Mouse (Mus musculus) embryonic facial prominence, embryonic 11.5 days (tissue): ENCODE results near the gene Lsmem1. TPM values are rescaled to one million over a fixed set of nuclear protein-coding genes. Genes with fewer than 3 reads are reported as not detected.

Experiments
- ATAC-seq: fragments of 200-750 bp; cut with Nextera tagmentation; replicated peaks from 2 replicates; pipeline ENCODE4 v1.8.0; 2017; ENCODE audit warnings: low read depth; ENCODE audit not compliant: insufficient number of reproducible peaks, low FRiP score, low TSS enrichment
- DNase-seq: peaks from one replicate; pipeline ENCODE4 v3.0.0-alpha.2; 2015; ENCODE audit warnings: low spot score
- H3K27ac ChIP-seq: fragments of 300-500 bp; sonication (generic); replicated peaks from 2 replicates; pipeline ENCODE4 v1.5.1; 2014; ENCODE audit warnings: mild to moderate bottlenecking, low read depth, low read length, control low read depth
- H3K27me3 ChIP-seq: fragments of 300-500 bp; sonication (generic); 2 replicates; pipeline ENCODE4 v1.6.1; 2014; ENCODE audit warnings: mild to moderate bottlenecking, low read length, moderate library complexity, mixed read lengths; ENCODE audit not compliant: control insufficient read depth, insufficient read depth
- H3K36me3 ChIP-seq: fragments of 300-500 bp; sonication (generic); replicated peaks from 2 replicates; pipeline ENCODE4 v1.6.1; 2014; ENCODE audit warnings: low read depth, mild to moderate bottlenecking, low read length, moderate library complexity, mixed read lengths; ENCODE audit not compliant: control insufficient read depth, insufficient read depth
- H3K4me1 ChIP-seq: fragments of 300-500 bp; sonication (generic); 2 replicates; pipeline ENCODE4 v1.6.1; 2014; ENCODE audit warnings: low read length, mixed read lengths; ENCODE audit not compliant: control insufficient read depth, insufficient read depth
- H3K4me2 ChIP-seq: fragments of 300-500 bp; sonication (generic); 2 replicates; pipeline ENCODE4 v1.6.1; 2014; ENCODE audit warnings: low read depth, mild to moderate bottlenecking, control low read depth, low read length, moderate library complexity
- H3K4me3 ChIP-seq: fragments of 300-500 bp; sonication (generic); 2 replicates; pipeline ENCODE4 v1.5.1; 2014; ENCODE audit warnings: low read depth, low read length, control low read depth
- H3K9ac ChIP-seq: fragments of 300-500 bp; sonication (generic); replicated peaks from 2 replicates; pipeline ENCODE4 v1.6.1; 2014; ENCODE audit warnings: mild to moderate bottlenecking, control low read depth, low read length
- H3K9me3 ChIP-seq: fragments of 300-500 bp; sonication (generic); replicated peaks from 2 replicates; pipeline ENCODE4 v1.6.1; 2016; ENCODE audit warnings: mild to moderate bottlenecking, low read length, inconsistent platforms, mixed read lengths; ENCODE audit not compliant: control insufficient read depth
- WGBS: fragments of 180-500 bp; shearing (Covaris S2); extraction: QIAGEN DNeasy Blood & Tissue Kit; methylation state at CpG from one replicate; pipeline ENCODE4 v1.1.7; 2014; 5-methylcytosine and 5-hydroxymethylcytosine counted together
- polyA plus RNA-seq: library from polyadenylated mRNA; unstranded; fragments of >200 nt; fragmentation: Nextera tagmentation; extraction: Ambion mirVana; gene quantifications from 2 replicates; pipeline ENCODE4 v1.2.1, GENCODE M21; 2014

Lsmem1 gene
- polyA plus RNA-seq, 1 experiment from 2014 or later: 0.20 TPM

- Histone ChIP-seq H3K4me1 (no peaks in the 10 kb centered on the region), H3K4me2 (peak overlapping the region; percentile 62; the same call in 1 of the 2 replicates), H3K4me3 (peak overlapping the region; percentile 96), H3K9me3 (no peaks in the 10 kb centered on the region), H3K27ac (no peak overlapping the region), H3K27me3 (no peaks in the 10 kb centered on the region), H3K36me3 (no peaks in the 10 kb centered on the region), H3K9ac (no peak overlapping the region)
- DNase-seq: no peak
- ATAC-seq: no peak
- 32% methylated on average over 3 of the region's 3 CpGs for WGBS
Observed at GRCm38 (mm10) chr12:40220896-40221295, 21.6 kb upstream of the Lsmem1 start.

GRCm38 (mm10) chr12:40220001-40220570, 20.8 kb upstream of the Lsmem1 start:
- no peak for DNase-seq
- no peak overlapping the region for H3K27ac ChIP-seq
- H3K36me3 ChIP-seq: no peaks in the 10 kb centered on the region
- no peaks in the 10 kb centered on the region for H3K27me3 ChIP-seq
- ATAC-seq: no peak
- WGBS: 54% methylated on average over 3 of the region's 3 CpGs
- peak overlapping the region; percentile 18; the same call in 1 of the 2 replicates for H3K4me3 ChIP-seq
- H3K4me2 ChIP-seq: peak overlapping the region; percentile 36; the same call in 1 of the 2 replicates
- no peaks in the 10 kb centered on the region for H3K4me1 ChIP-seq
- H3K9me3 ChIP-seq: no peaks in the 10 kb centered on the region
- peak overlapping the region; percentile 18; the same call in 1 of the 2 replicates for H3K9ac ChIP-seq

- no peak for ATAC-seq
- no peak overlapping the region for H3K4me3 ChIP-seq
- DNase-seq: no peak
- no peak overlapping the region for H3K27ac ChIP-seq
- no peak overlapping the region for H3K4me2 ChIP-seq
- no peaks in the 10 kb centered on the region for H3K4me1 ChIP-seq
- H3K27me3 ChIP-seq: no peaks in the 10 kb centered on the region
- H3K9me3 ChIP-seq: no peaks in the 10 kb centered on the region
- H3K36me3 ChIP-seq: peaks cover under 1% of the 10 kb centered on the region; the same call in 1 of the 2 replicates
- H3K9ac ChIP-seq: no peak overlapping the region
- WGBS: 76% methylated on average over 2 of the region's 2 CpGs
Observed at GRCm38 (mm10) chr12:40218430-40218945, 19.2 kb upstream of the Lsmem1 start.

GRCm38 (mm10) chr12:40217776-40218175, 18.5 kb upstream of the Lsmem1 start:
- H3K4me2 ChIP-seq: no peak overlapping the region
- H3K27me3 ChIP-seq: no peaks in the 10 kb centered on the region
- H3K36me3 ChIP-seq: peaks cover 5% of the 10 kb centered on the region
- no peak overlapping the region for H3K27ac ChIP-seq
- H3K4me3 ChIP-seq: no peak overlapping the region
- no peak overlapping the region for H3K9ac ChIP-seq
- DNase-seq (no peak), ATAC-seq (no peak)
- no peaks in the 10 kb centered on the region for H3K9me3 ChIP-seq
- H3K4me1 ChIP-seq: no peaks in the 10 kb centered on the region
- 81% methylated on average over 2 of the region's 2 CpGs for WGBS

GRCm38 (mm10) chr12:40214888-40215876, 15.9 kb upstream of the Lsmem1 start:
- DNase-seq (no peak), ATAC-seq (no peak)
- H3K9me3 ChIP-seq: no peaks in the 10 kb centered on the region
- no peaks in the 10 kb centered on the region for H3K27me3 ChIP-seq
- no peaks in the 10 kb centered on the region for H3K4me1 ChIP-seq
- WGBS: 94% methylated on average over 15 of the region's 15 CpGs
- no peak overlapping the region for H3K4me3 ChIP-seq
- H3K27ac ChIP-seq: no peak overlapping the region
- H3K4me2 ChIP-seq: no peak overlapping the region
- H3K9ac ChIP-seq: no peak overlapping the region
- peaks cover 12% of the 10 kb centered on the region for H3K36me3 ChIP-seq

- WGBS: 93% methylated on average over 3 of the region's 3 CpGs
- Histone ChIP-seq H3K4me1 (no peaks in the 10 kb centered on the region), H3K27me3 (no peaks in the 10 kb centered on the region), H3K36me3 (peaks cover 19% of the 10 kb centered on the region), H3K9me3 (no peaks in the 10 kb centered on the region), H3K4me2 (no peak overlapping the region), H3K27ac (no peak overlapping the region), H3K4me3 (no peak overlapping the region), H3K9ac (no peak overlapping the region)
- DNase-seq (no peak), ATAC-seq (no peak)
Observed at GRCm38 (mm10) chr12:40209049-40209448, 9.8 kb upstream of the Lsmem1 start.

- no peaks in the 10 kb centered on the region for H3K27me3 ChIP-seq
- H3K9ac ChIP-seq: no peak overlapping the region
- no peaks in the 10 kb centered on the region for H3K9me3 ChIP-seq
- H3K27ac ChIP-seq: no peak overlapping the region
- H3K36me3 ChIP-seq: peaks cover 14% of the 10 kb centered on the region; the same call in 1 of the 2 replicates
- no peaks in the 10 kb centered on the region for H3K4me1 ChIP-seq
- no peak for ATAC-seq
- no peak overlapping the region for H3K4me3 ChIP-seq
- DNase-seq: no peak
- H3K4me2 ChIP-seq: no peak overlapping the region
- 97% methylated on average over 4 of the region's 4 CpGs for WGBS
Observed at GRCm38 (mm10) chr12:40207909-40208308, 8.6 kb upstream of the Lsmem1 start.
